Comparison of ENCODE assay signal across 13 mouse cellular contexts in genomic region chr2:126052749-126053557, GRCm38 (mm10). TPM values are rescaled to one million over a fixed set of nuclear protein-coding genes. Genes with fewer than 3 reads are reported as not detected.
DNase-seq lines count a peak whose midpoint lies in the region; ATAC-seq and TF ChIP-seq lines count a peak whose summit lies in the region.
"Had no signal": no experiment of that assay in that cellular context is flagged by ENCODE, and none has a peak within 500 bp of the region (broad histone marks: within the 10 kb centered on the region; RNA-seq: fewer than 3 reads in every experiment).

No protein-coding gene starts in this region.

- H3K9ac ChIP-seq in heart, postnatal 0 days (replicated peaks; ENCODE audit: low read depth, low read length): no peak overlapping the region
- no peak overlapping the region for H3K9ac ChIP-seq in heart, embryonic 12.5 days
- no peak overlapping the region for H3K9ac ChIP-seq in neural tube, embryonic 15.5 days (replicated peaks)
- H3K9ac ChIP-seq in limb, embryonic 11.5 days (ENCODE audit: low read length): no peak overlapping the region
- H3K9ac ChIP-seq: limb, embryonic 15.5 days; neural tube, embryonic 12.5 days had no signal

- intact Hi-C loops in left cerebral cortex, adult 2 months (cut with DNase I): no loop called here

- H3K4me3 ChIP-seq in heart, postnatal 0 days (ENCODE audit: low read depth, low read length): no peak overlapping the region
- H3K4me3 ChIP-seq in heart, embryonic 12.5 days: no peak overlapping the region
- H3K4me3 ChIP-seq in neural tube, embryonic 15.5 days (replicated peaks): no peak overlapping the region
- no peak overlapping the region for H3K4me3 ChIP-seq in limb, embryonic 11.5 days (ENCODE audit: low read depth, low read length)
- H3K4me3 ChIP-seq in left cerebral cortex, adult 2 months: no peak overlapping the region
- H3K4me3 ChIP-seq in thymus, adult 2 months (ENCODE audit: control insufficient read depth, insufficient read depth, low read length): no peak overlapping the region
- H3K4me3 ChIP-seq: limb, embryonic 15.5 days; neural tube, embryonic 12.5 days had no signal

- no peak for TF ChIP-seq POLR2A in thymus, adult 2 months (IDR thresholded peaks at IDR 0.05; ENCODE audit: control insufficient read depth, extremely low read depth, insufficient read depth, low read length, poor library complexity)

- H3K36me3 ChIP-seq in heart, postnatal 0 days (replicated peaks; ENCODE audit: control insufficient read depth, insufficient read depth, low read length): no peaks in the 10 kb centered on the region
- no peaks in the 10 kb centered on the region for H3K36me3 ChIP-seq in heart, embryonic 12.5 days
- no peaks in the 10 kb centered on the region for H3K36me3 ChIP-seq in neural tube, embryonic 15.5 days
- no peaks in the 10 kb centered on the region for H3K36me3 ChIP-seq in limb, embryonic 11.5 days (ENCODE audit: control insufficient read depth, insufficient read depth, low read length)
- no peaks in the 10 kb centered on the region for H3K36me3 ChIP-seq in thymus, adult 2 months (ENCODE audit: control insufficient read depth, insufficient read depth, low read length)
- H3K36me3 ChIP-seq: limb, embryonic 15.5 days; neural tube, embryonic 12.5 days had no signal

- TF ChIP-seq CTCF in heart, postnatal 0 days (IDR thresholded peaks at IDR 0.05; ENCODE audit: low read depth): no peak
- TF ChIP-seq CTCF in left cerebral cortex, adult 2 months (IDR thresholded peaks at IDR 0.05): no peak
- TF ChIP-seq CTCF in thymus, adult 2 months (IDR thresholded peaks at IDR 0.05; ENCODE audit: borderline replicate concordance, control insufficient read depth, extremely low read depth, insufficient read depth, low read length, poor library complexity): no peak

- TF ChIP-seq EP300 in heart, postnatal 0 days (IDR thresholded peaks at IDR 0.05; ENCODE audit: low read depth): no peak

- H3K27me3 ChIP-seq in heart, postnatal 0 days (ENCODE audit: control insufficient read depth, insufficient read depth, low read length): no peaks in the 10 kb centered on the region
- H3K27me3 ChIP-seq in heart, embryonic 12.5 days (replicated peaks): 0 out of 2 replicates have a peak, but pooled peaks cover 3% of the 10 kb centered on the region
- H3K27me3 ChIP-seq in neural tube, embryonic 15.5 days (replicated peaks): no peaks in the 10 kb centered on the region
- H3K27me3 ChIP-seq in limb, embryonic 11.5 days (ENCODE audit: control insufficient read depth, insufficient read depth, low read length): no peaks in the 10 kb centered on the region
- H3K27me3 ChIP-seq in thymus, adult 2 months (ENCODE audit: control insufficient read depth, insufficient read depth, low read length): no peaks in the 10 kb centered on the region
- H3K27me3 ChIP-seq: limb, embryonic 15.5 days; neural tube, embryonic 12.5 days had no signal

- 0 out of 2 replicates have a peak, but pooled peaks have one; percentile 17 for ATAC-seq in heart, postnatal 0 days (ENCODE audit: insufficient read depth, low read depth)
- ATAC-seq in heart, embryonic 12.5 days (ENCODE audit: insufficient number of reproducible peaks, low FRiP score): no peak
- ATAC-seq in neural tube, embryonic 15.5 days (ENCODE audit: low FRiP score): no peak
- peak; percentile 54; the same call in 1 of the 2 replicates for ATAC-seq in limb, embryonic 11.5 days (ENCODE audit: insufficient number of reproducible peaks, low FRiP score, low TSS enrichment, low read depth)
- ATAC-seq: activated CD4-positive, CD25-positive, alpha-beta regulatory T cell, adult 4 months; intestine, postnatal 0 days had no signal

- WGBS in heart, postnatal 0 days: 61% methylated on average over 6 of the region's 6 CpGs
- WGBS in heart, embryonic 12.5 days: 52% methylated on average over 6 of the region's 6 CpGs
- WGBS in neural tube, embryonic 15.5 days: 49% methylated on average over 6 of the region's 6 CpGs
- WGBS in limb, embryonic 11.5 days: 14% methylated on average over 6 of the region's 6 CpGs
- 83% methylated on average over 6 of the region's 6 CpGs for WGBS in thymus, adult 2 months

- H3K9me3 ChIP-seq in heart, postnatal 0 days (replicated peaks; ENCODE audit: control insufficient read depth, low read length): no peaks in the 10 kb centered on the region
- no peaks in the 10 kb centered on the region for H3K9me3 ChIP-seq in heart, embryonic 12.5 days (replicated peaks)
- H3K9me3 ChIP-seq in neural tube, embryonic 15.5 days (replicated peaks): no peaks in the 10 kb centered on the region
- no peaks in the 10 kb centered on the region for H3K9me3 ChIP-seq in limb, embryonic 11.5 days (ENCODE audit: control insufficient read depth, low read length)
- H3K9me3 ChIP-seq: limb, embryonic 15.5 days; neural tube, embryonic 12.5 days had no signal

- no peak overlapping the region for H3K4me2 ChIP-seq in heart, postnatal 0 days (ENCODE audit: low read depth, low read length)
- no peak overlapping the region for H3K4me2 ChIP-seq in heart, embryonic 12.5 days
- H3K4me2 ChIP-seq in neural tube, embryonic 15.5 days: no peak overlapping the region
- H3K4me2 ChIP-seq in limb, embryonic 11.5 days (ENCODE audit: low read depth, severe bottlenecking): no peak overlapping the region
- H3K4me2 ChIP-seq: limb, embryonic 15.5 days; neural tube, embryonic 12.5 days had no signal

- no peak for DNase-seq in heart, postnatal 0 days (ENCODE audit: low spot score)
- DNase-seq in neural tube, embryonic 10.5 days (ENCODE audit: extremely low spot score, low spot score): peak; percentile 48
- DNase-seq in limb, embryonic 11.5 days (ENCODE audit: low spot score): peak; percentile 34
- DNase-seq in left cerebral cortex, adult 2 months (ENCODE audit: extremely low spot score in 1 of 2, low spot score in 2 of 2): no peak
- no peak for DNase-seq in thymus, adult 2 months
- DNase-seq: cerebellum, adult 11-12 months had no signal

- no peak overlapping the region for H3K27ac ChIP-seq in heart, postnatal 0 days (ENCODE audit: low read depth)
- no peak overlapping the region for H3K27ac ChIP-seq in heart, embryonic 12.5 days (ENCODE audit: poor library complexity, severe bottlenecking)
- H3K27ac ChIP-seq in neural tube, embryonic 15.5 days (replicated peaks): no peak overlapping the region
- no peak overlapping the region for H3K27ac ChIP-seq in limb, embryonic 11.5 days (replicated peaks; ENCODE audit: low read depth, low read length)
- H3K27ac ChIP-seq in left cerebral cortex, adult 2 months: no peak overlapping the region
- no peak overlapping the region for H3K27ac ChIP-seq in thymus, adult 2 months (ENCODE audit: control insufficient read depth, insufficient read depth, low read length)
- H3K27ac ChIP-seq: limb, embryonic 15.5 days; neural tube, embryonic 12.5 days had no signal

- no peaks in the 10 kb centered on the region for H3K4me1 ChIP-seq in heart, postnatal 0 days (ENCODE audit: control insufficient read depth, insufficient read depth)
- H3K4me1 ChIP-seq in heart, embryonic 12.5 days (replicated peaks): peaks cover 10% of the 10 kb centered on the region; the same call in 1 of the 2 replicates
- H3K4me1 ChIP-seq in neural tube, embryonic 15.5 days: no peaks in the 10 kb centered on the region
- H3K4me1 ChIP-seq in limb, embryonic 11.5 days (ENCODE audit: control insufficient read depth, insufficient read depth, low read length): 0 out of 2 replicates have a peak, but pooled peaks cover 3% of the 10 kb centered on the region
- H3K4me1 ChIP-seq in thymus, adult 2 months (replicated peaks; ENCODE audit: control insufficient read depth, insufficient read depth, low read length): no peaks in the 10 kb centered on the region
- H3K4me1 ChIP-seq: limb, embryonic 15.5 days had no signal

RNA-seq across cellular contexts. Expression of gene Fgf7, which starts 18.5 kb away (rescaled TPM):
- total RNA-seq in heart, postnatal 0 days (2014; rRNA removed; ENCODE audit: low replicate concordance): not detected in 2 replicates
- polyA plus RNA-seq in heart, postnatal 0 days (2015; fragmentation: Nextera tagmentation; extraction: Ambion mirVana): 0.44 and 0.52 TPM in 2 replicates
- 0.73 and 0.85 TPM in 2 replicates for polyA plus RNA-seq in heart, embryonic 12.5 days (2016; fragmentation: Nextera tagmentation; extraction: Ambion mirVana)
- 0.87 and 1.0 TPM in 2 replicates for polyA plus RNA-seq in neural tube, embryonic 15.5 days (2015; fragmentation: Nextera tagmentation; extraction: Ambion mirVana)
- polyA plus RNA-seq in limb, embryonic 11.5 days (2014; fragmentation: Nextera tagmentation; extraction: Ambion mirVana): 0.70 and 1.8 TPM in 2 replicates
- total RNA-seq in left cerebral cortex, adult 2 months (2021): under 1 TPM; 0.25 to 0.70 TPM
- polyA plus RNA-seq in thymus, adult 2 months (2012; rRNA removed): 0.49 and 0.70 TPM in 2 replicates
- total RNA-seq: megakaryocyte-erythroid progenitor cell, adult 5-6 weeks had no signal

Comparison
In these comparisons a context has a peak if more than half of its experiments do, and no peak if none do; other contexts are left out.
1. ATAC-seq: peak in heart, postnatal 0 days (single experiment) and limb, embryonic 11.5 days (single experiment); none in heart, embryonic 12.5 days (single experiment) and neural tube, embryonic 15.5 days (single experiment).
2. DNase-seq: peak in neural tube, embryonic 10.5 days (single experiment) and limb, embryonic 11.5 days (single experiment); none in heart, postnatal 0 days (single experiment), left cerebral cortex, adult 2 months (0 of 2) and thymus, adult 2 months (single experiment).